Mouse (Mus musculus): Measurements from ENCODE around the gene Gm11992. TPM values are rescaled to one million over a fixed set of nuclear protein-coding genes. Genes with fewer than 3 reads are reported as not detected.

Gm11992 gene
- polyA plus RNA-seq, 1 experiment from 2014 or later, result 1.5 TPM

- no peak overlapping the region for H3K27ac ChIP-seq
- H3K4me3 ChIP-seq, result no peak overlapping the region
- WGBS, result 85% methylated on average over 5 of the region's 5 CpGs
- ATAC-seq (ENCODE audit: low FRiP score), result no peak
- H3K4me2 ChIP-seq, result no peak overlapping the region
- peaks cover 12% of the 10 kb centered on the region for H3K4me1 ChIP-seq (replicated peaks)
- no peaks in the 10 kb centered on the region for H3K36me3 ChIP-seq
- peaks cover 29% of the 10 kb centered on the region for H3K27me3 ChIP-seq
- no peak overlapping the region for H3K9ac ChIP-seq
- no peaks in the 10 kb centered on the region for H3K9me3 ChIP-seq
These were observed 1.4 kb upstream of the Gm11992 start for GRCm38 (mm10) chr11:9047044-9047443.

GRCm38 (mm10) chr11:9048703-9049060 is 288 bp downstream of the Gm11992 start, which contains the start of gene Sun3:
Sun3 (minus strand) TSS chr11:9048991.
- H3K27me3 ChIP-seq, result peaks cover 29% of the 10 kb centered on the region
- H3K9me3 ChIP-seq, result no peaks in the 10 kb centered on the region
- peak within 1 kb of the TSS; percentile 62 for H3K9ac ChIP-seq
- peak within 1 kb of the TSS; percentile 54 for H3K4me3 ChIP-seq
- H3K27ac ChIP-seq, result no peak within 1 kb of the TSS
- H3K4me2 ChIP-seq, result peak within 1 kb of the TSS; percentile 99
- peaks cover 12% of the 10 kb centered on the region for H3K4me1 ChIP-seq (replicated peaks)
- no peaks in the 10 kb centered on the region for H3K36me3 ChIP-seq
- 2% methylated on average over 18 of the region's 18 CpGs for WGBS
- peak; percentile 89 for ATAC-seq (ENCODE audit: low FRiP score)

GRCm38 (mm10) chr11:9050241-9050640 is 1.8 kb downstream of the Gm11992 start:
- Histone ChIP-seq H3K9me3 (no peaks in the 10 kb centered on the region), H3K4me3 (no peak overlapping the region), H3K4me2 (no peak overlapping the region), H3K4me1 (replicated peaks) (peaks cover 12% of the 10 kb centered on the region), H3K9ac (no peak overlapping the region), H3K36me3 (no peaks in the 10 kb centered on the region), H3K27me3 (peaks cover 29% of the 10 kb centered on the region), H3K27ac (no peak overlapping the region)
- no peak for ATAC-seq (ENCODE audit: low FRiP score)
- WGBS, result 88% methylated on average over 4 of the region's 4 CpGs

GRCm38 (mm10) chr11:9051895-9052294 is 3.5 kb downstream of the Gm11992 start:
- Histone ChIP-seq H3K4me3 (no peak overlapping the region), H3K4me2 (no peak overlapping the region), H3K9ac (no peak overlapping the region), H3K27me3 (peaks cover 29% of the 10 kb centered on the region), H3K36me3 (no peaks in the 10 kb centered on the region), H3K27ac (no peak overlapping the region), H3K9me3 (no peaks in the 10 kb centered on the region), H3K4me1 (replicated peaks) (peaks cover 12% of the 10 kb centered on the region)
- 78% methylated on average over 2 of the region's 2 CpGs for WGBS
- no peak for ATAC-seq (ENCODE audit: low FRiP score)

- Histone ChIP-seq H3K27me3 (0 out of 2 replicates have a peak, but pooled peaks cover under 1% of the 10 kb centered on the region), H3K4me1 (replicated peaks) (no peaks in the 10 kb centered on the region), H3K36me3 (no peaks in the 10 kb centered on the region), H3K9me3 (no peaks in the 10 kb centered on the region), H3K9ac (no peak overlapping the region), H3K27ac (no peak overlapping the region), H3K4me3 (no peak overlapping the region), H3K4me2 (no peak overlapping the region)
- WGBS, result 78% methylated on average over 2 of the region's 2 CpGs
- ATAC-seq (ENCODE audit: low FRiP score), result no peak
These were observed 8.5 kb downstream of the Gm11992 start for GRCm38 (mm10) chr11:9056937-9057336.

GRCm38 (mm10) chr11:9057711-9058110 is 9.3 kb downstream of the Gm11992 start:
- Histone ChIP-seq H3K4me1 (replicated peaks) (no peaks in the 10 kb centered on the region), H3K4me2 (no peak overlapping the region), H3K9me3 (no peaks in the 10 kb centered on the region), H3K27me3 (no peaks in the 10 kb centered on the region), H3K4me3 (no peak overlapping the region), H3K36me3 (no peaks in the 10 kb centered on the region), H3K27ac (no peak overlapping the region), H3K9ac (no peak overlapping the region)
- WGBS, result 93% methylated on average over 4 of the region's 4 CpGs
- no peak for ATAC-seq (ENCODE audit: low FRiP score)

GRCm38 (mm10) chr11:9060029-9060428 is 11.6 kb downstream of the Gm11992 start:
- Histone ChIP-seq H3K9ac (no peak overlapping the region), H3K9me3 (no peaks in the 10 kb centered on the region), H3K36me3 (no peaks in the 10 kb centered on the region), H3K4me1 (replicated peaks) (no peaks in the 10 kb centered on the region), H3K27ac (no peak overlapping the region), H3K27me3 (no peaks in the 10 kb centered on the region), H3K4me3 (no peak overlapping the region), H3K4me2 (no peak overlapping the region)
- WGBS, result 59% methylated on average over 1 of the region's 1 CpGs
- ATAC-seq (ENCODE audit: low FRiP score), result no peak

GRCm38 (mm10) chr11:9060484-9060883 is 12.1 kb downstream of the Gm11992 start:
- no peaks in the 10 kb centered on the region for H3K4me1 ChIP-seq (replicated peaks)
- H3K27ac ChIP-seq, result no peak overlapping the region
- H3K4me3 ChIP-seq, result no peak overlapping the region
- 64% methylated on average over 5 of the region's 5 CpGs for WGBS
- H3K9me3 ChIP-seq, result no peaks in the 10 kb centered on the region
- H3K9ac ChIP-seq, result no peak overlapping the region
- H3K36me3 ChIP-seq, result no peaks in the 10 kb centered on the region
- no peak for ATAC-seq (ENCODE audit: low FRiP score)
- no peak overlapping the region for H3K4me2 ChIP-seq
- H3K27me3 ChIP-seq, result no peaks in the 10 kb centered on the region

GRCm38 (mm10) chr11:9076444-9076843 is 28.1 kb downstream of the Gm11992 start:
- Histone ChIP-seq H3K4me3 (no peak overlapping the region), H3K4me1 (replicated peaks) (no peaks in the 10 kb centered on the region), H3K9me3 (no peaks in the 10 kb centered on the region), H3K36me3 (no peaks in the 10 kb centered on the region), H3K27ac (no peak overlapping the region), H3K4me2 (no peak overlapping the region), H3K27me3 (no peaks in the 10 kb centered on the region), H3K9ac (no peak overlapping the region)
- ATAC-seq (ENCODE audit: low FRiP score), result no peak
- 81% methylated on average over 3 of the region's 3 CpGs for WGBS

GRCm38 (mm10) chr11:9113189-9113588 is 64.8 kb downstream of the Gm11992 start:
- no peaks in the 10 kb centered on the region for H3K36me3 ChIP-seq
- 86% methylated on average over 2 of the region's 2 CpGs for WGBS
- no peaks in the 10 kb centered on the region for H3K9me3 ChIP-seq
- no peak overlapping the region for H3K4me3 ChIP-seq
- ATAC-seq (ENCODE audit: low FRiP score), result no peak
- H3K27me3 ChIP-seq, result peaks cover 38% of the 10 kb centered on the region
- peaks cover 12% of the 10 kb centered on the region for H3K4me1 ChIP-seq (replicated peaks)
- H3K27ac ChIP-seq, result no peak overlapping the region
- no peak overlapping the region for H3K9ac ChIP-seq
- no peak overlapping the region for H3K4me2 ChIP-seq

GRCm38 (mm10) chr11:9115367-9116120 is 67.2 kb downstream of the Gm11992 start:
- no peak overlapping the region for H3K4me3 ChIP-seq
- no peak overlapping the region for H3K9ac ChIP-seq
- no peaks in the 10 kb centered on the region for H3K9me3 ChIP-seq
- no peaks in the 10 kb centered on the region for H3K36me3 ChIP-seq
- H3K27me3 ChIP-seq, result peaks cover 58% of the 10 kb centered on the region
- no peak overlapping the region for H3K4me2 ChIP-seq
- no peak overlapping the region for H3K27ac ChIP-seq
- no peak for ATAC-seq (ENCODE audit: low FRiP score)
- H3K4me1 ChIP-seq (replicated peaks), result peaks cover 28% of the 10 kb centered on the region
- 17% methylated on average over 9 of the region's 9 CpGs for WGBS

GRCm38 (mm10) chr11:9116121-9116520 is 67.7 kb downstream of the Gm11992 start:
- no peak overlapping the region for H3K4me3 ChIP-seq

GRCm38 (mm10) chr11:9116916-9117315 is 68.5 kb downstream of the Gm11992 start:
- H3K27ac ChIP-seq, result no peak overlapping the region
- ATAC-seq (ENCODE audit: low FRiP score), result no peak

More at GRCm38 (mm10) chr11:9116121-9116520, 67.7 kb downstream of the Gm11992 start:
- H3K27me3 ChIP-seq, result peaks cover 64% of the 10 kb centered on the region
- ATAC-seq (ENCODE audit: low FRiP score), result no peak
- no peak overlapping the region for H3K4me2 ChIP-seq
- H3K27ac ChIP-seq, result no peak overlapping the region
- no peaks in the 10 kb centered on the region for H3K9me3 ChIP-seq
- no peaks in the 10 kb centered on the region for H3K36me3 ChIP-seq
- no peak overlapping the region for H3K9ac ChIP-seq
- peaks cover 28% of the 10 kb centered on the region for H3K4me1 ChIP-seq (replicated peaks)
- 1% methylated on average over 10 of the region's 10 CpGs for WGBS

More at GRCm38 (mm10) chr11:9116916-9117315, 68.5 kb downstream of the Gm11992 start:
- Histone ChIP-seq H3K4me3 (no peak overlapping the region), H3K4me1 (replicated peaks) (peaks cover 28% of the 10 kb centered on the region), H3K36me3 (no peaks in the 10 kb centered on the region), H3K9me3 (no peaks in the 10 kb centered on the region), H3K27me3 (peaks cover 64% of the 10 kb centered on the region), H3K4me2 (no peak overlapping the region), H3K9ac (no peak overlapping the region)
- 7% methylated on average over 3 of the region's 3 CpGs for WGBS

All from hindbrain, embryonic 13.5 days (tissue).